13 mouse cellular contexts compared by ENCODE assay signal in the genomic region with DNA sequence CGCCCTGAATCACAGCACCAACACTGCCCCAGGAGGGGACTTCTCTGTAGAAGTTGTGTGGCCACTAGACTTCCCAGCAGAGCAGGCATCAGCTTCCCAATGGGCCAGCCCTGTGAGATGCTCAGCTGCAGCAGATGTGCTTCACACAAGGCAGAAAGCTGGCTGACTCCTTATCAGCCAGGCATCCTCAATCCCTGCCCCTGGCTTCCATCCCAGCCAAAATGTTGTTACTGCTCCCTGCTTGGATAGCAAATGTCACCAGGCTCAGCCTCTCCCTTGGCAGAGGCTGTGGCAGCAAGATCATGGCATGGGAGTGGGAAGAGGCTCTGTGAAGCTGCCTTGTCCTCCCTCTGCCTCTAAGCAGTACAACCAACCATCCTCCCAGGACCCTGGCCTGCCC.
DNase-seq lines count a peak whose midpoint lies in the region; ATAC-seq lines count a peak whose summit lies in the region.
"Had no signal": no experiment of that assay in that cellular context is flagged by ENCODE, and none has a peak within 500 bp of the region (broad histone marks: within the 10 kb centered on the region; RNA-seq: fewer than 3 reads in every experiment).

No protein-coding gene starts in this region.

- peaks cover 28% of the 10 kb centered on the region for H3K4me1 ChIP-seq in hindbrain, embryonic 12.5 days
- peaks cover 23% of the 10 kb centered on the region for H3K4me1 ChIP-seq in hindbrain, embryonic 14.5 days (replicated peaks; ENCODE audit: control insufficient read depth, insufficient read depth, low read length)
- peaks cover 59% of the 10 kb centered on the region for H3K4me1 ChIP-seq in heart, embryonic 15.5 days (replicated peaks)

- H3K9me3 ChIP-seq in hindbrain, embryonic 12.5 days (replicated peaks), result no peaks in the 10 kb centered on the region
- no peaks in the 10 kb centered on the region for H3K9me3 ChIP-seq in hindbrain, embryonic 14.5 days (ENCODE audit: control insufficient read depth, low read length)
- no peaks in the 10 kb centered on the region for H3K9me3 ChIP-seq in heart, embryonic 15.5 days (replicated peaks)
- H3K9me3 ChIP-seq: lung, embryonic 15.5 days had no signal

- ATAC-seq in hindbrain, embryonic 12.5 days (ENCODE audit: low FRiP score), result no peak
- no peak for ATAC-seq in hindbrain, embryonic 14.5 days (ENCODE audit: low FRiP score)
- peak; percentile 34 for ATAC-seq in heart, embryonic 15.5 days (replicated peaks; ENCODE audit: insufficient number of reproducible peaks, insufficient read depth, low FRiP score, low read depth)
- ATAC-seq: inflammation-experienced regulatory T-cells, adult 6 months had no signal

- H3K36me3 ChIP-seq in hindbrain, embryonic 12.5 days, result no peaks in the 10 kb centered on the region
- no peaks in the 10 kb centered on the region for H3K36me3 ChIP-seq in hindbrain, embryonic 14.5 days (replicated peaks; ENCODE audit: control insufficient read depth, insufficient read depth)
- H3K36me3 ChIP-seq in heart, embryonic 15.5 days, result no peaks in the 10 kb centered on the region
- H3K36me3 ChIP-seq: lung, embryonic 15.5 days had no signal

- 86% methylated on average over 1 of the region's 1 CpGs for WGBS in hindbrain, embryonic 12.5 days
- 89% methylated on average over 1 of the region's 1 CpGs for WGBS in hindbrain, embryonic 14.5 days
- WGBS in heart, embryonic 15.5 days, result 52% methylated on average over 1 of the region's 1 CpGs

- H3K4me2 ChIP-seq in hindbrain, embryonic 12.5 days (replicated peaks), result no peak overlapping the region
- no peak overlapping the region for H3K4me2 ChIP-seq in hindbrain, embryonic 14.5 days (replicated peaks)
- H3K4me2 ChIP-seq in heart, embryonic 15.5 days, result no peak overlapping the region; the same call in 1 of the 2 replicates
- H3K4me2 ChIP-seq: lung, embryonic 15.5 days had no signal

- H3K27ac ChIP-seq in hindbrain, embryonic 12.5 days, result no peak overlapping the region
- H3K27ac ChIP-seq in hindbrain, embryonic 14.5 days, result no peak overlapping the region
- H3K27ac ChIP-seq in heart, embryonic 15.5 days, result peak overlapping the region; percentile 75
- H3K27ac ChIP-seq: lung, embryonic 15.5 days had no signal

- H3K27me3 ChIP-seq in hindbrain, embryonic 12.5 days, result no peaks in the 10 kb centered on the region
- no peaks in the 10 kb centered on the region for H3K27me3 ChIP-seq in hindbrain, embryonic 14.5 days (ENCODE audit: control insufficient read depth, insufficient read depth, low read length)
- H3K27me3 ChIP-seq in heart, embryonic 15.5 days, result no peaks in the 10 kb centered on the region
- H3K27me3 ChIP-seq: lung, embryonic 15.5 days had no signal

- no peak for DNase-seq in hindbrain, embryonic 14.5 days (ENCODE audit: low spot score)
- DNase-seq in brain, adult 2 months (ENCODE audit: low read depth, low spot score), result peak; percentile 46
- peak; percentile 29 for DNase-seq in cerebellum, adult 9-11 months
- no peak for DNase-seq in ovary, postnatal 14 days (ENCODE audit: low spot score)
- no peak for DNase-seq in thymus, postnatal 4 days
- DNase-seq in natural killer cell, adult 2 months (ENCODE audit: low spot score in 2 of 2), result no peak
- DNase-seq: embryo, embryonic 11 days had no signal

- H3K4me3 ChIP-seq in hindbrain, embryonic 12.5 days, result no peak overlapping the region
- H3K4me3 ChIP-seq in hindbrain, embryonic 14.5 days (replicated peaks; ENCODE audit: low read length), result no peak overlapping the region
- no peak overlapping the region for H3K4me3 ChIP-seq in heart, embryonic 15.5 days
- H3K4me3 ChIP-seq: erythroblast, embryonic 14.5 days; lung, embryonic 15.5 days; myocyte had no signal

- H3K9ac ChIP-seq in hindbrain, embryonic 12.5 days, result peak overlapping the region; percentile 1; the same call in 1 of the 2 replicates
- H3K9ac ChIP-seq in hindbrain, embryonic 14.5 days, result no peak overlapping the region
- H3K9ac ChIP-seq in heart, embryonic 15.5 days, result no peak overlapping the region
- H3K9ac ChIP-seq: lung, embryonic 15.5 days had no signal

Comparison
In these comparisons a context has a peak if more than half of its experiments do, and no peak if none do; other contexts are left out.
1. DNase-seq: peak in brain, adult 2 months (single experiment) and cerebellum, adult 9-11 months (single experiment); none in hindbrain, embryonic 14.5 days (single experiment), ovary, postnatal 14 days (single experiment), thymus, postnatal 4 days (single experiment) and natural killer cell, adult 2 months (0 of 2).